Mouse (Mus musculus) forebrain, embryonic 16.5 days (tissue): ENCODE results near the gene Cdk8. TPM values are rescaled to one million over a fixed set of nuclear protein-coding genes. Genes with fewer than 3 reads are reported as not detected.

Experiments used
- ATAC-seq: fragments of 200-750 bp; cut with Nextera tagmentation; 2 replicates; pipeline ENCODE4 v1.8.0; 2017; ENCODE audit warnings: mild to moderate bottlenecking, moderate library complexity
- H3K27ac ChIP-seq: fragments of 300-500 bp; sonication (generic); 2 replicates; pipeline ENCODE4 v1.5.1; 2014; ENCODE audit warnings: low read length, control low read depth
- H3K27me3 ChIP-seq: fragments of 300-500 bp; sonication (generic); replicated peaks from 2 replicates; pipeline ENCODE4 v1.6.1; 2014; ENCODE audit warnings: low read length; ENCODE audit not compliant: control insufficient read depth, insufficient read depth
- H3K36me3 ChIP-seq: fragments of 300-500 bp; sonication (generic); 2 replicates; pipeline ENCODE4 v1.6.1; 2014; ENCODE audit not compliant: control insufficient read depth, insufficient read depth
- H3K4me1 ChIP-seq: fragments of 300-500 bp; sonication (generic); replicated peaks from 2 replicates; pipeline ENCODE4 v1.6.1; 2014; ENCODE audit warnings: low read length; ENCODE audit not compliant: control insufficient read depth, insufficient read depth
- H3K4me2 ChIP-seq: fragments of 300-500 bp; sonication (generic); 2 replicates; pipeline ENCODE4 v1.6.1; 2014; ENCODE audit warnings: mild to moderate bottlenecking, low read length, control low read depth
- H3K4me3 ChIP-seq: fragments of 300-500 bp; sonication (generic); replicated peaks from 2 replicates; pipeline ENCODE4 v1.5.1; 2014; ENCODE audit warnings: mild to moderate bottlenecking, low read length, control low read depth
- H3K9ac ChIP-seq: fragments of 300-500 bp; sonication (generic); replicated peaks from 2 replicates; pipeline ENCODE4 v1.6.1; 2014; ENCODE audit warnings: low read depth, low read length, control low read depth
- H3K9me3 ChIP-seq: fragments of 300-500 bp; sonication (generic); 2 replicates; pipeline ENCODE4 v1.6.1; 2016; ENCODE audit warnings: low read length; ENCODE audit not compliant: control insufficient read depth
- WGBS: fragments of 180-500 bp; shearing (Covaris S2); extraction: QIAGEN DNeasy Blood & Tissue Kit; methylation state at CpG from one replicate; pipeline ENCODE4 v1.1.7; 2014; 5-methylcytosine and 5-hydroxymethylcytosine counted together
- polyA plus RNA-seq: library from polyadenylated mRNA; unstranded; fragments of >200 nt; fragmentation: Nextera tagmentation; extraction: Ambion mirVana; gene quantifications from 2 replicates; pipeline ENCODE4 v1.2.1, GENCODE M21; 2015

The Cdk8 gene
- polyA plus RNA-seq, 1 experiment from 2014 or later, result 18.0 TPM

DNA sequence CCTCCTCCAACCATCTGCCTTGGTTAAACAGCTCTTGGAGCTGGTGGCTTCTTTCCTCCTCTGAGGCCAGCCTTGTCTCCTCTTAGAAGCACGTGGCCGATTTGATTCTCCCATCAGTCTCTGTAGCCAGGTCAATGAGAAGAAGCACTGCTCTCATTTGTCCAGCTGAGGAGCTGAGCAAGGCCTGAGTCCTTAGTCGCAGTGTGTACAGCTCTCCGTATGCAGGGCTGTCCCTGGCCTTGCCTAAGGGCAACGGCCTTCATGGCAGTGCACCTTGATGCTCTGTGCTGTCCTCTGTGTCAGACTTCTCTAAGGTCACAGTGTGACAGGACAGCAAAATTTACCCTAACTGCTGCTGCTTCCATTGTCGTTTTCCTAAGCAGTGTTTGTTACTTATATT lies 52.9 kb downstream of the Cdk8 start:
- no peak overlapping the region for H3K27ac ChIP-seq
- no peaks in the 10 kb centered on the region for H3K27me3 ChIP-seq
- H3K36me3 ChIP-seq, result peaks cover 2% of the 10 kb centered on the region
- no peak overlapping the region for H3K9ac ChIP-seq
- H3K9me3 ChIP-seq, result no peaks in the 10 kb centered on the region
- H3K4me2 ChIP-seq, result no peak overlapping the region
- H3K4me3 ChIP-seq, result no peak overlapping the region
- no peaks in the 10 kb centered on the region for H3K4me1 ChIP-seq
- 92% methylated on average over 6 of the region's 6 CpGs for WGBS
- ATAC-seq, result no peak

DNA sequence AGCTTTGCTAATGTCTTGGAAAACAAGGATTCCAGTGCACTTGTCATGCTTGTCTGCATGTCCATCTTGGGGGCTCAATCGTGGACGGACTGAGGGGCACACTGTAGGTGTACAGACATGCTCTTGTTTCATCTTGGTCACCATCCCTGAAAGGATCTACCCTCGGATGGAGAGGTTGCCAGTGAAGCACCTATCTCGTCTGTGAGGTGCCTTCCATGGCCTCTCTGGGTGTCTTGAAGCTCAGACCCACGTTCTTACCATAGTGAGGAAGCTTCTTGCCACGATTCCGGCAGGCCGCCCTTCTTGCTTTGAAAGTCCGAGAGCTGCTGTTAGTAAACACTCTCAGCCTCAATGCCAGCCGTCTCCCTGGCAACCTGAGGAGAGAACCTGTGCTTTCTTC lies 56.4 kb downstream of the Cdk8 start:
- H3K9me3 ChIP-seq, result no peaks in the 10 kb centered on the region
- H3K4me3 ChIP-seq, result no peak overlapping the region
- H3K27ac ChIP-seq, result no peak overlapping the region
- ATAC-seq, result no peak
- 86% methylated on average over 10 of the region's 10 CpGs for WGBS
- H3K9ac ChIP-seq, result no peak overlapping the region
- no peak overlapping the region for H3K4me2 ChIP-seq
- H3K4me1 ChIP-seq, result no peaks in the 10 kb centered on the region
- H3K27me3 ChIP-seq, result no peaks in the 10 kb centered on the region
- H3K36me3 ChIP-seq, result peaks cover 9% of the 10 kb centered on the region

DNA sequence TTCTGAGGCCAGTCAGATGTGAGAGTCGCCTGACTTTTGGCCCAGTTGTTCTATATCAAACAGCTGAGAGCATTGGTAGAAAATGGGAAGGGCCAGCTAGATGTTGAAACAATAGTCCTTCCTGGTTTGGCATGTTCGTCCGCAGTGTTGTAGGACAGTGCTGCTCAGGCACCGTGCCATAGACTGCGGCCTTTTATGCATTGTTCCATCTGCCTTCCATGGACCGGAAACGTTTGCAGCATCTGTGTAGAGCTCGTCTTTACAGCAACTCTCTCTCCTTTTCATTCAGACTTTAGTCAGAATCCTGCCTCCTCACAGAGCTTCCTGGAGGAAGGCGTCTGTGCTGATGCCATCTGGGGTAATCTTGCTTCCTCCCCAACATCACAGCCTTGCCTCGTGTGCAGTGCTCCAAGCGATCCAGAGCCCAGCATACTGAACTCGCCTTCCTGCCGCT lies 57.0 kb downstream of the Cdk8 start:
- Histone ChIP-seq H3K4me1 (no peaks in the 10 kb centered on the region), H3K4me3 (no peak overlapping the region), H3K9me3 (no peaks in the 10 kb centered on the region), H3K27me3 (no peaks in the 10 kb centered on the region), H3K9ac (no peak overlapping the region), H3K27ac (no peak overlapping the region), H3K4me2 (no peak overlapping the region), H3K36me3 (peaks cover 9% of the 10 kb centered on the region)
- WGBS, result 79% methylated on average over 13 of the region's 13 CpGs
- no peak for ATAC-seq

DNA sequence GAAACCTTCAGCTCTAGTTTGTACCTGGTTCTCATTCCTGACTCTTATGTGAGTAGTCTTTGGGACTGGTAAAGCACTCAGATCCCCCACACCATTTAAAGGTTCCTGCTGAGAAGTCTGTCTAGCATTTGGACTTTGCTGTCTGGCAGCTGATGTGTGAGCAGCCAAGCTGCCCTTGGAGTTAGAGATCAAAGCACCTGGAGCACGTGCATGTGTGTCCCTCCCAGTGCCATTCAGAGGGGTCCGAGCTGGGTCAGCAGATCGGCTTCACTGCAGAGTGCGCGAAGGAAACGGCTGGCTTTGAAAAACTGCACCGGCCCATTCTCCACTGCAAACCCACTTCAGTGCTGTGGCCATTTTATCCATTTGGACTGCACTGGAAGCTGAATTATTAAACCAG lies 58.9 kb downstream of the Cdk8 start:
- no peak overlapping the region for H3K9ac ChIP-seq
- H3K27me3 ChIP-seq, result no peaks in the 10 kb centered on the region
- H3K27ac ChIP-seq, result no peak overlapping the region
- H3K4me1 ChIP-seq, result no peaks in the 10 kb centered on the region
- ATAC-seq, result no peak
- 87% methylated on average over 7 of the region's 7 CpGs for WGBS
- no peak overlapping the region for H3K4me3 ChIP-seq
- H3K9me3 ChIP-seq, result no peaks in the 10 kb centered on the region
- H3K36me3 ChIP-seq, result peaks cover 10% of the 10 kb centered on the region
- no peak overlapping the region for H3K4me2 ChIP-seq

DNA sequence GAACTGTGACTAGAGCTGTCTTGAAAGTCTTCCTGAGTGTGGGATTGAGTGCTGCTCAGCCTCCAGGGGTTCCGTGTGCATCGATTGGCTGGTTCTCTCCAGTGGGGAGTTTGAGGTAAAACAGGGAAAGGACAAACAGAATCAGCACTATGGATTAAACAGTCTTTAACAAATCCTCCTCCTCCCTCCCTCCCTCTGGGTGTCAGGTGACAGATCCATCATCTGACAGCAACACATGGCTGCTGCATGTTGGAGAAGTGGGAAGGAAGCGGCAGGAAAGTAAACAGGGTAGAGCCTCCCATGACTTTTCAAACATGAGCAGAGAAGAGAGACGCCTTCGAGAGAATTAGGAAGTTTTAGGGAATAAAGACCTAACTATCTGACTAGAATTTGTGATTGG lies 59.4 kb downstream of the Cdk8 start:
- no peak for ATAC-seq
- WGBS, result 85% methylated on average over 5 of the region's 5 CpGs
- no peak overlapping the region for H3K9ac ChIP-seq
- H3K27ac ChIP-seq, result no peak overlapping the region
- no peak overlapping the region for H3K4me2 ChIP-seq
- no peaks in the 10 kb centered on the region for H3K27me3 ChIP-seq
- peaks cover 10% of the 10 kb centered on the region for H3K36me3 ChIP-seq
- H3K4me3 ChIP-seq, result no peak overlapping the region
- no peaks in the 10 kb centered on the region for H3K4me1 ChIP-seq
- H3K9me3 ChIP-seq, result no peaks in the 10 kb centered on the region

- 74% methylated on average over 5 of the region's 5 CpGs for WGBS
- ATAC-seq, result no peak
- no peaks in the 10 kb centered on the region for H3K9me3 ChIP-seq
- H3K4me2 ChIP-seq, result no peak overlapping the region
- no peak overlapping the region for H3K9ac ChIP-seq
- H3K27ac ChIP-seq, result no peak overlapping the region
- H3K4me1 ChIP-seq, result no peaks in the 10 kb centered on the region
- no peak overlapping the region for H3K4me3 ChIP-seq
- no peaks in the 10 kb centered on the region for H3K27me3 ChIP-seq
- peaks cover 14% of the 10 kb centered on the region; the same call in 1 of the 2 replicates for H3K36me3 ChIP-seq
These were observed 60.5 kb downstream of the Cdk8 start for GRCm38 (mm10) chr5:146291560-146291959.

- ATAC-seq, result no peak
- H3K9ac ChIP-seq, result no peak overlapping the region
- H3K36me3 ChIP-seq, result peaks cover 18% of the 10 kb centered on the region; the same call in 1 of the 2 replicates
These were observed 62.1 kb downstream of the Cdk8 start for GRCm38 (mm10) chr5:146292896-146293680.

DNA sequence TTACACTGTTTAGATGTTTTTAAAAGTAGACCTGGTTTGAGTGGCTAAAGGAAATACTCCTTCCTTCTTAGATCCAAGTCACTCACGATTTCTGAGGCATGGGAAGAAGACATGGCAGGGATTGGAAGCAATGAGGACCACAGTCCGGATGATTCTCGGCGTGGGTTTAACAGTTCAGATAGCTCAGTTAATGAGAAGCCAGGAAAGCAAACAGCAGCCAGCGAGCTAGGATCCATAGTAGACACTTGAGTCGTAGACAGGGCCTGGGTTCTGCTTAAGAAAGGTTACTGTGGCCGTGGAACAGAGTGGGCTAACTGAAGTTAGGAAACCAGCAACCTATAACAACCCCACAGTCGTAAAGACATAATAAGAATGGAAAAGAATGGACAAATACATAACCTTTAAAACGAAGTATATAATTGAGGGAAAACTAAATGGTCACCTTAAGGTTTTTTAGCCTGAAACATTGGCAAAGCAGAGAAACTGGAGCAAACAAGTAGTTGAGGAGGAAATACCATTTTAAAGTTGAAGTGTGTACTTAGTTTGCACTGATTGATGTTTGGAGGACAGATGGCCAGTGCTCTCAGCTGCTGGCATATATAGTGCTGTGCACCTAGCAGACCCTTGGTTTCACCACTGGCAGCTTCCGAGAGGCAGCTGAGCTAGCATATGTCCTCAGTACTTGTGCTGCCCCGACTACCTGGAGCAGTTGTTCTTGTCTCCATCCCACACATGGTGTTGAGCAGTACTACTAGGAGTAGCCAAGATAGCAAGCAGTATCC lies 63.1 kb downstream of the Cdk8 start:
- H3K36me3 ChIP-seq, result peaks cover 18% of the 10 kb centered on the region; the same call in 1 of the 2 replicates

More at GRCm38 (mm10) chr5:146292896-146293680, 62.1 kb downstream of the Cdk8 start:
- Histone ChIP-seq H3K9me3 (no peaks in the 10 kb centered on the region), H3K4me2 (no peak overlapping the region), H3K27me3 (no peaks in the 10 kb centered on the region), H3K4me3 (no peak overlapping the region), H3K4me1 (no peaks in the 10 kb centered on the region), H3K27ac (no peak overlapping the region)
- whole genome bisulfite sequencing, result 87% methylated on average over 5 of the region's 5 CpGs

DNA sequence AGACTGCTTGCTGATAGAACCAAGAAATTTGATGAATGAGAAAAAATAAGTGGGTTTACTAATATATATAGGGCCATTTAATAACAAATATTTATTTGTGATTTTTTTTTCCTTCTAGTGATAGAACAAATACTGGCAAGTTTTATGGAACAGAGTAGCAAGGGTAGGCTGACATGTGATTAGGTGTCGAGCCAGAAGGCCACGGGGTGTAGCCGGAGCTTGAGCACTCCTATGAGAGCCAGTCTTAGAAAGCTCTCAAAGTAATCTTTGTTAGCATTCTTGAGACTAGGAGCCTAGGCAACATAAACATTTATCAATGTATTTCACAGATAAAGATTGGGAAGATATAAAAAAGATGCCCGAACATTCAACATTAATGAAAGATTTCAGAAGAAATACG lies 63.8 kb downstream of the Cdk8 start:
- ATAC-seq, result no peak
- 92% methylated on average over 5 of the region's 5 CpGs for WGBS
- Histone ChIP-seq H3K9me3 (no peaks in the 10 kb centered on the region), H3K36me3 (peaks cover 17% of the 10 kb centered on the region; the same call in 1 of the 2 replicates), H3K27ac (no peak overlapping the region), H3K4me1 (no peaks in the 10 kb centered on the region), H3K4me3 (no peak overlapping the region), H3K4me2 (no peak overlapping the region), H3K27me3 (no peaks in the 10 kb centered on the region), H3K9ac (no peak overlapping the region)

More for the DNA sequence above, 63.1 kb downstream of the Cdk8 start:
- no peak overlapping the region for H3K4me2 ChIP-seq
- no peaks in the 10 kb centered on the region for H3K27me3 ChIP-seq
- H3K27ac ChIP-seq, result no peak overlapping the region
- H3K4me3 ChIP-seq, result no peak overlapping the region
- H3K4me1 ChIP-seq, result no peaks in the 10 kb centered on the region
- 93% methylated on average over 11 of the region's 11 CpGs for WGBS
- no peaks in the 10 kb centered on the region for H3K9me3 ChIP-seq
- ATAC-seq, result no peak
- no peak overlapping the region for H3K9ac ChIP-seq
